Mouse (Mus musculus) embryonic facial prominence, embryonic 11.5 days (tissue): ENCODE data around the gene Prrc2b. TPM values are rescaled to one million over a fixed set of nuclear protein-coding genes. Genes with fewer than 3 reads are reported as not detected.

Experiments
- ATAC-seq: fragments of 200-750 bp; cut with Nextera tagmentation; replicated peaks from 2 replicates; pipeline ENCODE4 v1.8.0; 2017; ENCODE audit warnings: low read depth; ENCODE audit not compliant: insufficient number of reproducible peaks, low FRiP score, low TSS enrichment
- DNase-seq: peaks from one replicate; pipeline ENCODE4 v3.0.0-alpha.2; 2015; ENCODE audit warnings: low spot score
- H3K27ac ChIP-seq: fragments of 300-500 bp; sonication (generic); replicated peaks from 2 replicates; pipeline ENCODE4 v1.5.1; 2014; ENCODE audit warnings: mild to moderate bottlenecking, low read depth, low read length, control low read depth
- H3K27me3 ChIP-seq: fragments of 300-500 bp; sonication (generic); 2 replicates; pipeline ENCODE4 v1.6.1; 2014; ENCODE audit warnings: mild to moderate bottlenecking, low read length, moderate library complexity, mixed read lengths; ENCODE audit not compliant: control insufficient read depth, insufficient read depth
- H3K36me3 ChIP-seq: fragments of 300-500 bp; sonication (generic); replicated peaks from 2 replicates; pipeline ENCODE4 v1.6.1; 2014; ENCODE audit warnings: low read depth, mild to moderate bottlenecking, low read length, moderate library complexity, mixed read lengths; ENCODE audit not compliant: control insufficient read depth, insufficient read depth
- H3K4me1 ChIP-seq: fragments of 300-500 bp; sonication (generic); 2 replicates; pipeline ENCODE4 v1.6.1; 2014; ENCODE audit warnings: low read length, mixed read lengths; ENCODE audit not compliant: control insufficient read depth, insufficient read depth
- H3K4me2 ChIP-seq: fragments of 300-500 bp; sonication (generic); 2 replicates; pipeline ENCODE4 v1.6.1; 2014; ENCODE audit warnings: low read depth, mild to moderate bottlenecking, control low read depth, low read length, moderate library complexity
- H3K4me3 ChIP-seq: fragments of 300-500 bp; sonication (generic); 2 replicates; pipeline ENCODE4 v1.5.1; 2014; ENCODE audit warnings: low read depth, low read length, control low read depth
- H3K9ac ChIP-seq: fragments of 300-500 bp; sonication (generic); replicated peaks from 2 replicates; pipeline ENCODE4 v1.6.1; 2014; ENCODE audit warnings: mild to moderate bottlenecking, control low read depth, low read length
- H3K9me3 ChIP-seq: fragments of 300-500 bp; sonication (generic); replicated peaks from 2 replicates; pipeline ENCODE4 v1.6.1; 2016; ENCODE audit warnings: mild to moderate bottlenecking, low read length, inconsistent platforms, mixed read lengths; ENCODE audit not compliant: control insufficient read depth
- WGBS: fragments of 180-500 bp; shearing (Covaris S2); extraction: QIAGEN DNeasy Blood & Tissue Kit; methylation state at CpG from one replicate; pipeline ENCODE4 v1.1.7; 2014; 5-methylcytosine and 5-hydroxymethylcytosine counted together
- polyA plus RNA-seq: library from polyadenylated mRNA; unstranded; fragments of >200 nt; fragmentation: Nextera tagmentation; extraction: Ambion mirVana; gene quantifications from 2 replicates; pipeline ENCODE4 v1.2.1, GENCODE M21; 2014

The Prrc2b gene
- polyA plus RNA-seq, 1 experiment from 2014 or later = 46.2 TPM

DNA sequence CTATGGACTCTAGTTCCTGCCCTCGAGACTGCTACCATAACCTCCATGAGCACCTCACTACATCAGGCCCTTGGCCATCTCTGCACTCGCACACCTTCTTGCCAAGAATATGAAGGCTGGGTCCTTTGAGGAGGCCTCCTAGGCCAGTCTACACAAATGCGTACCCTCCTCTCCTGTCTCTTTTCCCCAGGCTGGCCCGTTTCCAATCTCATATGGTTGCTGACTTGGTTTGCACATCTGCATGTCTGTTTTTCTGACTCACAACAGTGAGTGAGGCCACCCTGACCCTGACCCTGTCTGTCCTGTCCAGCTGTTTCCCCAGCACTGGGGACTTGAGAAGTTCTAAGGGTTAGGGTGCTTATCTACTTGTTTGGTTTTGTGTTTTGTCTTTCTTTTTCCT is 95.9 kb downstream of the Prrc2b start:
- Histone ChIP-seq H3K27ac (no peak overlapping the region), H3K4me2 (no peak overlapping the region), H3K36me3 (no peaks in the 10 kb centered on the region; the same call in none of the 2 replicates), H3K4me3 (no peak overlapping the region), H3K9ac (no peak overlapping the region), H3K9me3 (no peaks in the 10 kb centered on the region), H3K27me3 (no peaks in the 10 kb centered on the region), H3K4me1 (no peaks in the 10 kb centered on the region)
- DNase-seq = no peak
- WGBS = 88% methylated on average over 4 of the region's 4 CpGs
- ATAC-seq = no peak

DNA sequence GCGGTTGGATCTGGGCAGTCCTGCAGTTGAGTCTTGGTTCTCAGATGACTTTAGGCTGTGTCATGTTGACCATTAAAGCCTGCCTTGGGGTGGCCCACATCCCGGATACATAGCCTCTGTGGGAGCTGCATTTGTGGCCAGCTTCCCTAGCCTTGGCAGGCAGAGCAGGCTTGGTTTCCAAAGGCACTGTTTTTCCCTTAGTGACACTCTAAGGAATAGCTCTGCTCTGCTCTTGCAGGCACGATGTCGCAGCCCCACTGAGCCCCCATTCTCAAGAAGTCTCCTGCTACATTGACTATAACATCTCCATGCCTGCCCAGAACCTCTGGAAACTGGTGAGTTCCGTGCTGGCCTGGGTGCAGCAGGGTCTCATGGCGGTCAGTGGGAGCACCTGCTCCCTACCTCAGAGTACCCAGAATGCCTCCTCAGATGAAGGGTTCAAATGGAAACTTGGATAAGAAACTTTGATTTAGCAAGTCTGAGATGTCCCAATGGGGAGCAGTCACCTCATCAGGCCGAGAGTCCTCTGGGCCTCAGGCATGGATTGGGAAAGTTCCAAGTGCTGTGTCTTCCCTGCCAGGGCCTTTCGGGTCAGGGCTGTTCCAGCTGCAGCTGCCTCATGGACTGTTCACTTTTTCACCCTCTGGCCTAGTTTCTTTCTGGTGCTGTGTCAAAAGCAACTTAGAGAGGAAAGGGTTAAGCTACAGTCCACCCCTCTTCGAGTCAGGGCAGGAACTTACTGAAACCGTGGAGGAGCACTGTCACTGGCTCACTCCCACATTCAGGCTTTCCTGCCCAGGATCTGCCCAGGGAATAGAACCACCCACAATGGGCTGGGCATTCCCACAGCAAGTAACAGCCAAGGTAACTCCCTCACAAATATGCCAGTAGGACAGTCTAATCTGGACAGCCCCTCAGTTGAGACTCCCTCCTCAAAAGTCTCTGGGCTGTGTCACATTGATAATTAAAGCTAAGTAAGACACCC is 97.8 kb downstream of the Prrc2b start:
- H3K36me3 ChIP-seq = no peaks in the 10 kb centered on the region; the same call in none of the 2 replicates
- no peak for ATAC-seq
- H3K9me3 ChIP-seq = no peaks in the 10 kb centered on the region
- no peaks in the 10 kb centered on the region for H3K27me3 ChIP-seq
- 79% methylated on average over 10 of the region's 10 CpGs for WGBS
- no peak overlapping the region for H3K9ac ChIP-seq
- H3K4me1 ChIP-seq = no peaks in the 10 kb centered on the region
- no peak overlapping the region for H3K4me2 ChIP-seq
- no peak overlapping the region for H3K4me3 ChIP-seq
- no peak for DNase-seq
- no peak overlapping the region for H3K27ac ChIP-seq

GRCm38 (mm10) chr2:32251791-32252527 is 101.1 kb downstream of the Prrc2b start:
- H3K4me2 ChIP-seq = no peak overlapping the region
- WGBS = 91% methylated on average over 12 of the region's 12 CpGs

GRCm38 (mm10) chr2:32252658-32253057 is 101.8 kb downstream of the Prrc2b start:
- Histone ChIP-seq H3K27ac (no peak overlapping the region), H3K27me3 (no peaks in the 10 kb centered on the region), H3K9me3 (no peaks in the 10 kb centered on the region), H3K4me2 (no peak overlapping the region), H3K4me1 (no peaks in the 10 kb centered on the region), H3K4me3 (no peak overlapping the region), H3K9ac (no peak overlapping the region), H3K36me3 (no peaks in the 10 kb centered on the region; the same call in none of the 2 replicates)
- DNase-seq = no peak
- no peak for ATAC-seq
- WGBS = 91% methylated on average over 5 of the region's 5 CpGs

More at GRCm38 (mm10) chr2:32251791-32252527, 101.1 kb downstream of the Prrc2b start:
- Histone ChIP-seq H3K9ac (no peak overlapping the region), H3K27ac (no peak overlapping the region), H3K9me3 (no peaks in the 10 kb centered on the region), H3K4me3 (no peak overlapping the region), H3K27me3 (no peaks in the 10 kb centered on the region), H3K4me1 (no peaks in the 10 kb centered on the region), H3K36me3 (no peaks in the 10 kb centered on the region; the same call in none of the 2 replicates)
- ATAC-seq (no peak), DNase-seq (no peak)

- no peak overlapping the region for H3K27ac ChIP-seq
- DNase-seq (no peak), ATAC-seq (no peak)
- H3K9ac ChIP-seq = no peak overlapping the region
- no peaks in the 10 kb centered on the region for H3K4me1 ChIP-seq
- H3K9me3 ChIP-seq = no peaks in the 10 kb centered on the region
- H3K4me3 ChIP-seq = no peak overlapping the region
- H3K4me2 ChIP-seq = no peak overlapping the region
- 85% methylated on average over 1 of the region's 1 CpGs for WGBS
- H3K27me3 ChIP-seq = no peaks in the 10 kb centered on the region
- H3K36me3 ChIP-seq = no peaks in the 10 kb centered on the region; the same call in none of the 2 replicates
These were observed 102.5 kb downstream of the Prrc2b start for GRCm38 (mm10) chr2:32253352-32253751.

GRCm38 (mm10) chr2:32254563-32254962 is 103.7 kb downstream of the Prrc2b start:
- no peak overlapping the region for H3K27ac ChIP-seq
- no peaks in the 10 kb centered on the region for H3K27me3 ChIP-seq
- peaks cover 4% of the 10 kb centered on the region; the same call in 1 of the 2 replicates for H3K4me1 ChIP-seq
- no peak overlapping the region; the same call in 1 of the 2 replicates for H3K4me2 ChIP-seq
- no peak for ATAC-seq
- no peaks in the 10 kb centered on the region for H3K9me3 ChIP-seq
- no peak for DNase-seq
- 92% methylated on average over 5 of the region's 5 CpGs for WGBS
- no peak overlapping the region for H3K9ac ChIP-seq
- H3K4me3 ChIP-seq = no peak overlapping the region
- H3K36me3 ChIP-seq = no peaks in the 10 kb centered on the region; the same call in none of the 2 replicates

DNA sequence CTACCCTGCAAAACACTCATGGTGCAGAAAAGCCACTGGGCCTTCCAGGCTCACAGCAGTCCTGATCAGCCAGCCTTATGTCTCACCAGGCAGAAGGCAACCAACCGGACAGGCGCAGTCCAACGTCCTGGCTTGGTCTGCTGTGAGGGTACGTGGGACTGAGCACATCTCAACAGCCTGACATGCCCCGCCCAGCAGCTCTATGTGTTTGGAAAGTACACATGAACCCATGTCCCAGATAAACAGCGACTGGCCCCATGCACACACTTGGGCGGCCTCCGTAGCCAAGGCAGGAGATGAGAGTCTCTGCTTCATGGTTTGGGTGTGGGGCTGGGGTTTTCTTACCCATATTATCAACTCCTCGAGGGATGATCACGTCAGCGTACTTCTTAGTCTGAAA is 105.4 kb downstream of the Prrc2b start:
- WGBS = 92% methylated on average over 11 of the region's 11 CpGs
- Histone ChIP-seq H3K27ac (no peak overlapping the region), H3K4me2 (no peak overlapping the region), H3K4me1 (peaks cover 4% of the 10 kb centered on the region; the same call in 1 of the 2 replicates), H3K36me3 (no peaks in the 10 kb centered on the region; the same call in none of the 2 replicates), H3K9me3 (no peaks in the 10 kb centered on the region), H3K4me3 (no peak overlapping the region), H3K27me3 (no peaks in the 10 kb centered on the region), H3K9ac (no peak overlapping the region)
- no peak for DNase-seq
- no peak for ATAC-seq
